Mouse (Mus musculus) layer of hippocampus, adult 2 months (tissue): ENCODE results near the gene Asb15. TPM values are rescaled to one million over a fixed set of nuclear protein-coding genes. Genes with fewer than 3 reads are reported as not detected.

Source experiments
- DNase-seq, 2 experiments: peaks; one replicate each; pipeline ENCODE4 v3.0.0; 2022; ENCODE audit warnings: low spot score in 2 of 2
- H3K27ac ChIP-seq: fragments of 200-600 bp; 2 replicates; pipeline ENCODE4 v1.8.1; 2022
- H3K4me3 ChIP-seq: fragments of 200-600 bp; 2 replicates; pipeline ENCODE4 v1.8.1; 2022; ENCODE audit warnings: mild to moderate bottlenecking
- CTCF ChIP-seq: fragments of 200-600 bp; conservative IDR thresholded peaks from 2 replicates; pipeline ENCODE4 v1.8.1; 2022; ENCODE audit warnings: antibody characterized with exemption, mild to moderate bottlenecking, moderate library complexity
- total RNA-seq, 2 experiments: library from RNA; stranded (reverse); gene quantifications; 2 replicates each; pipeline ENCODE4 v1.2.3; 2021

Asb15 gene
- total RNA-seq, 2 experiments from 2014 or later: not detected

DNA sequence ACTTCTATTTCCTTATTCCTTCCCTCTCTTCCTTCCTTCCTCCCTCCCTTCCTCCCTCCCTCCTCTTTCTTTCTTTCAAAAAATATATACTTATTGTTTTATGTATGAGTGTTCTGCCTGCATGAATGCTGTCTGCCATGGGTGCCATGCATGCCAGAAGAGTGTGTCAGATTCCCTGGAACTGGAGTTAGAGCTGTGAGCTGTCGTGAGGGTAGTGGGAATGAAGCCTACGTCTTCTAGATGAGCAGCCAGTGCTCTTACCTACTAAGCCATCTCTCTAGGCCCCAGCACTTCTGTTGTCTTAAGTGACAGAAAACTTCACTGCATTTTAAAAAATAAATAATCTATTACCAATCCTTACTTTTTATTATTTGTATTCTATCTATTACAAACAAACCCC is 93.0 kb downstream of the Asb15 start:
- no peak overlapping the region for H3K27ac ChIP-seq
- no peak overlapping the region for H3K4me3 ChIP-seq
- no peak for TF ChIP-seq CTCF
- DNase-seq: no peak

DNA sequence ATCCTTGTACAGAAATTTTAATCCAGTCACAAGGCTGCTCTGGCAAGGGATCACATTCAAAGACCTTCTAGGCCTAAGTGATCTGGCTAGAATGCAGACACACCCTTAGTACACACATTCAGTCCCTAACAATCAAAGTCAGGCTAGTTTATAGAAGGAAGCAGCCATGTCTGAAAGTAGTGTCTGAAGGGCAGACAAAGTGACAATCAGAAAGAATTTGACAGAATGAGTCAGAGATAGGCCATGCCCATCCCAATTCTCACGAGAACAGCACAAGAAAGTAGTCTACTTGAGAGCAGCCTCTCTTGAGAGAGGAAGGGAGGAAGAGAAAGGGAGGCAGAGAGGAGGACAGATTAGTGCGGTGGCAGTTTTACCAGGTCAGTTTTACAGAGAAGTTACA is 94.2 kb downstream of the Asb15 start:
- no peak for DNase-seq
- TF ChIP-seq CTCF: no peak
- no peak overlapping the region for H3K4me3 ChIP-seq

More for the DNA sequence above, 94.2 kb downstream of the Asb15 start:
- H3K27ac ChIP-seq: no peak overlapping the region

Other genes starting within 250 kb of the Asb15 start
- gene Iqub, start 13.1 kb upstream of the Asb15 start, total RNA-seq: 1 to 10 TPM; 2.7 TPM
- gene Ndufa5, start 131 bp upstream of the Asb15 start, total RNA-seq: 100 to 1,000 TPM; 266 to 275 TPM
- not detected for gene Lmod2, start 69.6 kb downstream of the Asb15 start, total RNA-seq
- gene Wasl, start 136.9 kb downstream of the Asb15 start, total RNA-seq: 100 to 1,000 TPM; 139 to 150 TPM
- not detected for gene Hyal6, start 205.1 kb downstream of the Asb15 start, total RNA-seq
- gene Hyal4, start 220.2 kb downstream of the Asb15 start, total RNA-seq: not detected